Mouse (Mus musculus) liver, embryonic 14.5 days (tissue): ENCODE measurements around the gene Crlf2. TPM values are rescaled to one million over a fixed set of nuclear protein-coding genes. Genes with fewer than 3 reads are reported as not detected.

Source experiments
- ATAC-seq: fragments of 200-750 bp; cut with Nextera tagmentation; 2 replicates; pipeline ENCODE4 v1.8.0; 2017; ENCODE audit warnings: moderate number of reproducible peaks, mild to moderate bottlenecking, moderate library complexity; ENCODE audit not compliant: insufficient read depth
- DNase-seq, 3 experiments: peaks; one replicate each; pipeline ENCODE4 v3.0.0-alpha.2; 2012 to 2013; ENCODE audit warnings: low read depth in 3 of 3, low spot score in 3 of 3
- H3K27ac ChIP-seq: fragments of 300-500 bp; sonication (generic); 2 replicates; pipeline ENCODE4 v1.5.1; 2014; ENCODE audit warnings: moderate library complexity, mild to moderate bottlenecking, control low read depth, inconsistent platforms
- H3K27me3 ChIP-seq: fragments of 300-500 bp; sonication (generic); 2 replicates; pipeline ENCODE4 v1.6.1; 2014; ENCODE audit warnings: mild to moderate bottlenecking, low read length, moderate library complexity; ENCODE audit not compliant: control insufficient read depth, insufficient read depth
- H3K36me3 ChIP-seq: fragments of 300-500 bp; sonication (generic); replicated peaks from 2 replicates; pipeline ENCODE4 v1.6.1; 2014; ENCODE audit warnings: low read depth; ENCODE audit not compliant: control insufficient read depth, insufficient read depth
- H3K4me1 ChIP-seq, 2 experiments: fragments of 200-500 bp in 1 of 2; fragments of 300-500 bp in 1 of 2; sonication (generic) in 1 of 2; replicated peaks; 2 replicates each; pipeline ENCODE4 v1.6.1; 2012 to 2014; ENCODE audit warnings: antibody characterized with exemption in 1 of 2, inconsistent platforms in 1 of 2, low read length in 1 of 2; ENCODE audit not compliant: control insufficient read depth in 2 of 2, insufficient read depth in 2 of 2
- H3K4me2 ChIP-seq: fragments of 300-500 bp; sonication (generic); 2 replicates; pipeline ENCODE4 v1.6.1; 2014; ENCODE audit warnings: low read depth, mild to moderate bottlenecking, control low read depth, moderate library complexity
- H3K4me3 ChIP-seq, 2 experiments: fragments of 200-500 bp in 1 of 2; fragments of 300-500 bp in 1 of 2; sonication (generic) in 1 of 2; 2 replicates each; pipeline ENCODE4 v1.5.1; 2012 to 2014; ENCODE audit warnings: low read depth in 2 of 2, low read length in 2 of 2, mild to moderate bottlenecking in 2 of 2, control low read depth in 1 of 2, inconsistent platforms in 1 of 2, moderate library complexity in 1 of 2; ENCODE audit not compliant: insufficient read depth in 1 of 2
- H3K9ac ChIP-seq: fragments of 300-500 bp; sonication (generic); replicated peaks from 2 replicates; pipeline ENCODE4 v1.6.1; 2014; ENCODE audit warnings: mild to moderate bottlenecking, control low read depth, moderate library complexity
- H3K9me3 ChIP-seq: fragments of 300-500 bp; sonication (generic); 2 replicates; pipeline ENCODE4 v1.6.1; 2016; ENCODE audit warnings: low read length, mixed read lengths; ENCODE audit not compliant: control insufficient read depth
- CTCF ChIP-seq: IDR thresholded peaks from 2 replicates; pipeline ENCODE4 v1.5.1; 2016; ENCODE audit warnings: antibody characterized with exemption, low read depth, control low read depth
- EP300 ChIP-seq: IDR thresholded peaks from 2 replicates; pipeline ENCODE4 v1.6.1; 2016; ENCODE audit warnings: antibody characterized with exemption, low read depth
- WGBS: fragments of 180-500 bp; shearing (Covaris S2); extraction: QIAGEN DNeasy Blood & Tissue Kit; methylation state at CpG from one replicate; pipeline ENCODE4 v1.1.7; 2014; ENCODE audit not compliant: insufficient replicate concordance; 5-methylcytosine and 5-hydroxymethylcytosine counted together
- polyA plus RNA-seq, 2 experiments: library from polyadenylated mRNA; depleted of rRNA in 1 of 2; stranded (reverse) in 1 of 2; unstranded in 1 of 2; fragments of >200 nt; fragmentation: Nextera tagmentation in 1 of 2; extraction: Ambion mirVana in 1 of 2; gene quantifications; 2 replicates each; pipeline versions ENCODE4 v1.2.1 to v1.2.3; 2012 to 2014

Crlf2 gene
- polyA plus RNA-seq (2012; rRNA removed): 4.1 and 4.5 TPM in 2 replicates
- 2.4 and 2.7 TPM in 2 replicates for polyA plus RNA-seq (2014; fragmentation: Nextera tagmentation; extraction: Ambion mirVana)

GRCm38 (mm10) chr5:109558404-109559160, at the start of gene Crlf2:
Gene Crlf2 (minus strand): TSS chr5:109558993.
- peaks cover 2 to 7% of the 10 kb centered on the region in 2 experiments; a peak in 3 of 4 replicates for H3K4me1 ChIP-seq
- H3K4me2 ChIP-seq: peak within 1 kb of the TSS; percentile 68
- no peaks in the 10 kb centered on the region for H3K27me3 ChIP-seq
- peak within 1 kb of the TSS; percentile 65 to 91 for H3K4me3 ChIP-seq
- no peak for TF ChIP-seq CTCF
- WGBS: under 1% methylated on average over 62 of the region's 73 CpGs
- peak within 1 kb of the TSS; percentile 31; the same call in 1 of the 2 replicates for H3K9ac ChIP-seq
- no peaks in the 10 kb centered on the region for H3K36me3 ChIP-seq
- DNase-seq: peak; percentile 78 to 85 (median 79)
- H3K27ac ChIP-seq: peak within 1 kb of the TSS; percentile 66
- peaks cover 26% of the 10 kb centered on the region for H3K9me3 ChIP-seq
- peak; percentile 70 for ATAC-seq

- H3K27ac ChIP-seq: no peak overlapping the region
- WGBS: 20% methylated on average over 1 of the region's 1 CpGs
- no peaks in the 10 kb centered on the region for H3K4me1 ChIP-seq
- ATAC-seq (no peak), DNase-seq (peak in 2 of 3 experiments; percentile 4 to 37)
- H3K4me3 ChIP-seq: no peak overlapping the region
- no peak overlapping the region for H3K4me2 ChIP-seq
- no peak for TF ChIP-seq EP300
- peak; percentile 63 for TF ChIP-seq CTCF
- H3K27me3 ChIP-seq: no peaks in the 10 kb centered on the region
- no peak overlapping the region for H3K9ac ChIP-seq
- no peaks in the 10 kb centered on the region for H3K36me3 ChIP-seq
- H3K9me3 ChIP-seq: no peaks in the 10 kb centered on the region
Observed at GRCm38 (mm10) chr5:109602585-109602984, 43.8 kb upstream of the Crlf2 start.

GRCm38 (mm10) chr5:109601080-109601479, 42.3 kb upstream of the Crlf2 start:
- WGBS: 8% methylated on average over 3 of the region's 3 CpGs
- DNase-seq: no peak
- TF ChIP-seq EP300 (no peak), CTCF (peak; percentile 62)
- H3K36me3 ChIP-seq: no peaks in the 10 kb centered on the region
- H3K9ac ChIP-seq: no peak overlapping the region
- H3K27ac ChIP-seq: no peak overlapping the region
- no peak overlapping the region for H3K4me3 ChIP-seq
- H3K9me3 ChIP-seq: no peaks in the 10 kb centered on the region
- H3K4me2 ChIP-seq: no peak overlapping the region
- ATAC-seq: no peak
- no peaks in the 10 kb centered on the region for H3K4me1 ChIP-seq
- no peaks in the 10 kb centered on the region for H3K27me3 ChIP-seq

- Histone ChIP-seq H3K4me1 (no peaks in the 10 kb centered on the region), H3K4me2 (no peak overlapping the region), H3K9ac (no peak overlapping the region), H3K27ac (no peak overlapping the region), H3K9me3 (no peaks in the 10 kb centered on the region), H3K36me3 (no peaks in the 10 kb centered on the region), H3K4me3 (no peak overlapping the region), H3K27me3 (no peaks in the 10 kb centered on the region)
- TF ChIP-seq EP300 (no peak), CTCF (no peak)
- ATAC-seq (no peak), DNase-seq (peak in 2 of 3 experiments; percentile 30 to 34)
Observed at GRCm38 (mm10) chr5:109598876-109599275, 40.1 kb upstream of the Crlf2 start.

GRCm38 (mm10) chr5:109596647-109597046, 37.9 kb upstream of the Crlf2 start:
- H3K9ac ChIP-seq: no peak overlapping the region
- ATAC-seq (no peak), DNase-seq (no peak)
- no peak overlapping the region for H3K27ac ChIP-seq
- no peaks in the 10 kb centered on the region for H3K36me3 ChIP-seq
- TF ChIP-seq EP300: no peak
- peak; percentile 85 for TF ChIP-seq CTCF
- H3K4me1 ChIP-seq: no peaks in the 10 kb centered on the region
- no peak overlapping the region for H3K4me2 ChIP-seq
- no peaks in the 10 kb centered on the region for H3K27me3 ChIP-seq
- H3K9me3 ChIP-seq: no peaks in the 10 kb centered on the region
- H3K4me3 ChIP-seq: no peak overlapping the region
- 25% methylated on average over 5 of the region's 5 CpGs for WGBS
